In the genomic region with DNA sequence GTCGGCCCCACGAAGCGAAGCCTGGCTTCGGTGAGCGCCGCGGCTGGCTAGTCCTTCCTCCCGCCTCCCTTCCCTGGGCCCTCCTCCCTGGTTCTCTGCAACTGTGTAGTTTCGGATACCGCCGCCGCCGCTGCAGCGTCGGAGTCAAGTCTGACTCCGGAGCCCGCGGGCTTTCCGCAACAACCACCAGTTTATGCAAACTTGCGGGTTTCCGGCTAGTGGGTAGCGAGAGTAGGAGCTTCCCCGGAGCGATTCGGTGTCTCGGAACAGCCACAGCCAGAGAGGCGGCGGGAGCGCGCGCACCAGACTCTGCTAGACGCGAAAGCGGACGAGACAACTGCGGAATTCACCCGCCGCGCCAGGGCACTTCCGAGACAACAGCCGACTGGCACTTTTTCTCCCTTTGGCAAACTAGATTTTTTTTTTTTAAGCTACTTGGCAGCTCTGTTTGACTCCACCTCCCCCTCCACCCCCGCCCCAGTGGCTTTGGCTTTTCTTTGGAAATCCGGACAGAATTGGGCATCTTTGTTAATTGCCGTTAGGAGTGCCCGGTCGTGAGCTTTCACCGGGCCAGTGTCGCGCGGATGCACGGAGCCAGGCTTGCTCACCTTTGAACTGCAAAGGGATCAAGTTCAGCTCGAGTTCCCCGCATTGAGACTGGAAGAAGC, we compare ENCODE assay signal across 8 mouse cellular contexts. TPM values are rescaled to one million over a fixed set of nuclear protein-coding genes. Genes with fewer than 3 reads are reported as not detected.
DNase-seq lines count a peak whose midpoint lies in the region; ATAC-seq and TF ChIP-seq lines count a peak whose summit lies in the region.

No protein-coding gene starts in this region.

- H3K4me3 ChIP-seq in forebrain, embryonic 10.5 days: peak overlapping the region; percentile 68
- peak overlapping the region; percentile 83 for H3K4me3 ChIP-seq in heart, embryonic 16.5 days (ENCODE audit: low read length)
- peak overlapping the region; percentile 71 for H3K4me3 ChIP-seq in lung, adult 2 months (replicated peaks; ENCODE audit: extremely low read depth, low read depth, low read length)
- H3K4me3 ChIP-seq in olfactory bulb, adult 2 months (ENCODE audit: insufficient read depth, low read depth, low read length): peak overlapping the region; percentile 80

- H3K9ac ChIP-seq in heart, embryonic 16.5 days (ENCODE audit: low read length): peak overlapping the region; percentile 91

- no peaks in the 10 kb centered on the region for H3K36me3 ChIP-seq in forebrain, embryonic 10.5 days (replicated peaks)
- no peaks in the 10 kb centered on the region for H3K36me3 ChIP-seq in heart, embryonic 16.5 days (ENCODE audit: control insufficient read depth, insufficient read depth)

- under 1% methylated on average over 53 of the region's 53 CpGs for WGBS in forebrain, embryonic 10.5 days
- WGBS in heart, embryonic 16.5 days: under 1% methylated on average over 53 of the region's 53 CpGs
- under 1% methylated on average over 53 of the region's 53 CpGs for WGBS in lung, adult 2 months
- WGBS in olfactory bulb, adult 2 months: under 1% methylated on average over 53 of the region's 53 CpGs

- TF ChIP-seq POLR2A in brain, embryonic 14.5 days (IDR thresholded peaks at IDR 0.05; ENCODE audit: borderline replicate concordance, extremely low read depth, insufficient read depth, insufficient read length, poor library complexity, severe bottlenecking): no peak
- no peak for TF ChIP-seq POLR2A in lung, adult 2 months (IDR thresholded peaks at IDR 0.05; ENCODE audit: borderline replicate concordance, extremely low read depth, low read depth, low read length)
- TF ChIP-seq POLR2A in olfactory bulb, adult 2 months (IDR thresholded peaks at IDR 0.05; ENCODE audit: insufficient read depth, low read depth, low read length): no peak; the same call in 1 of the 2 replicates

- H3K27ac ChIP-seq in forebrain, embryonic 10.5 days: peak overlapping the region; percentile 87
- H3K27ac ChIP-seq in heart, embryonic 16.5 days (ENCODE audit: low read length): peak overlapping the region; percentile 97
- peak overlapping the region; percentile 54 for H3K27ac ChIP-seq in olfactory bulb, adult 2 months (ENCODE audit: insufficient read depth, low read depth, low read length)

- H3K27me3 ChIP-seq in forebrain, embryonic 10.5 days (ENCODE audit: poor library complexity, severe bottlenecking): peaks cover 40% of the 10 kb centered on the region
- H3K27me3 ChIP-seq in heart, embryonic 16.5 days (ENCODE audit: control insufficient read depth, insufficient read depth, low read length): 0 out of 2 replicates have a peak, but pooled peaks cover 3% of the 10 kb centered on the region

- ATAC-seq in heart, embryonic 16.5 days (replicated peaks; ENCODE audit: extremely low read depth, insufficient read depth, low FRiP score): no peak

- no peak for TF ChIP-seq CTCF in brain, embryonic 14.5 days (IDR thresholded peaks at IDR 0.05; ENCODE audit: borderline replicate concordance, extremely low read depth, insufficient read depth, insufficient read length)
- TF ChIP-seq CTCF in lung, adult 2 months (IDR thresholded peaks at IDR 0.05; ENCODE audit: insufficient read depth, low read length): no peak
- no peak for TF ChIP-seq CTCF in olfactory bulb, adult 2 months (IDR thresholded peaks at IDR 0.05; ENCODE audit: insufficient read depth, low read depth, low read length)

- H3K9me3 ChIP-seq in forebrain, embryonic 10.5 days: no peaks in the 10 kb centered on the region
- no peaks in the 10 kb centered on the region for H3K9me3 ChIP-seq in heart, embryonic 16.5 days (replicated peaks; ENCODE audit: control insufficient read depth, low read length)

- peak overlapping the region; percentile 97 for H3K4me2 ChIP-seq in heart, embryonic 16.5 days (ENCODE audit: low read depth, low read length)

- H3K4me1 ChIP-seq in forebrain, embryonic 10.5 days: peaks cover 44% of the 10 kb centered on the region
- H3K4me1 ChIP-seq in heart, embryonic 16.5 days (ENCODE audit: control insufficient read depth, insufficient read depth, low read length): 0 out of 2 replicates have a peak, but pooled peaks cover 2% of the 10 kb centered on the region
- H3K4me1 ChIP-seq in lung, adult 2 months (ENCODE audit: control insufficient read depth, insufficient read depth, low read length): peaks cover 12% of the 10 kb centered on the region
- 0 out of 2 replicates have a peak, but pooled peaks cover 9% of the 10 kb centered on the region for H3K4me1 ChIP-seq in olfactory bulb, adult 2 months (ENCODE audit: control insufficient read depth, insufficient read depth, low read length)

- peak; percentile 35 for DNase-seq in CD4-positive helper T cell, adult 2 months (ENCODE audit: low read depth, low spot score)
- DNase-seq in brain, embryonic 14.5 days (ENCODE audit: low read depth): peak; percentile 89
- DNase-seq in forebrain, embryonic 10.5 days (ENCODE audit: extremely low spot score, low spot score): peak; percentile 77
- DNase-seq in kidney, postnatal 36 days: peak; percentile 48 to 66
- DNase-seq in lung, adult 2 months: peak; percentile 27
- DNase-seq in thymus, postnatal 14 days: peak; percentile 51

RNA-seq across cellular contexts. Expression of a gene that starts 0.4 kb away (rescaled TPM):
- 10.0 and 25.8 TPM in 2 replicates for polyA plus RNA-seq in brain, embryonic 14.5 days (2012; rRNA removed)
- polyA plus RNA-seq in forebrain, embryonic 10.5 days (2016; fragmentation: Nextera tagmentation; extraction: Ambion mirVana): 2.3 and 4.2 TPM in 2 replicates
- 22.7 and 22.8 TPM in 2 replicates for polyA plus RNA-seq in heart, embryonic 16.5 days (2015; fragmentation: Nextera tagmentation; extraction: Ambion mirVana)
- 5.7 and 8.0 TPM in 2 replicates for polyA plus RNA-seq in lung, adult 2 months (2012; rRNA removed)
- not detected in 2 replicates for polyA plus RNA-seq in olfactory bulb, adult 2 months (2012; ENCODE audit: insufficient read depth, insufficient read length, low replicate concordance, missing spikeins)

Comparison
In these comparisons a context has a peak if more than half of its experiments do, and no peak if none do; other contexts are left out.
1. DNase-seq: peak in every context shown above with its lines; median percentile 89 in brain, embryonic 14.5 days; 77 in forebrain, embryonic 10.5 days; 57 in kidney, postnatal 36 days; 51 in thymus, postnatal 14 days; 35 in CD4-positive helper T cell, adult 2 months; 27 in lung, adult 2 months.